Mouse (Mus musculus) limb, embryonic 14.5 days (tissue): ENCODE data around the gene Ptprr. TPM values are rescaled to one million over a fixed set of nuclear protein-coding genes. Genes with fewer than 3 reads are reported as not detected.

Experiments
- ATAC-seq: fragments of 200-750 bp; cut with Nextera tagmentation; 2 replicates; pipeline ENCODE4 v1.8.0; 2017; ENCODE audit warnings: low read depth, moderate number of reproducible peaks, moderate TSS enrichment; ENCODE audit not compliant: low FRiP score
- DNase-seq: peaks from one replicate; pipeline ENCODE4 v3.0.0-alpha.2; 2015; ENCODE audit warnings: low spot score
- H3K27ac ChIP-seq: fragments of 300-500 bp; sonication (generic); replicated peaks from 2 replicates; pipeline ENCODE4 v1.5.1; 2014; ENCODE audit warnings: low read depth, mild to moderate bottlenecking, low read length, moderate library complexity, mixed read lengths
- H3K27me3 ChIP-seq: fragments of 300-500 bp; sonication (generic); 2 replicates; pipeline ENCODE4 v1.6.1; 2014; ENCODE audit warnings: low read length, mixed read lengths; ENCODE audit not compliant: control insufficient read depth, insufficient read depth
- H3K36me3 ChIP-seq: fragments of 300-500 bp; sonication (generic); 2 replicates; pipeline ENCODE4 v1.6.1; 2014; ENCODE audit warnings: mild to moderate bottlenecking, low read length, moderate library complexity, mixed read lengths; ENCODE audit not compliant: control insufficient read depth, insufficient read depth
- H3K4me1 ChIP-seq: fragments of 300-500 bp; sonication (generic); 2 replicates; pipeline ENCODE4 v1.6.1; 2014; ENCODE audit warnings: antibody characterized with exemption, low read length, mixed read lengths; ENCODE audit not compliant: control insufficient read depth, insufficient read depth
- H3K4me2 ChIP-seq: fragments of 300-500 bp; sonication (generic); replicated peaks from 2 replicates; pipeline ENCODE4 v1.6.1; 2014; ENCODE audit warnings: low read depth, mild to moderate bottlenecking, low read length, moderate library complexity; ENCODE audit not compliant: severe bottlenecking
- H3K4me3 ChIP-seq: fragments of 300-500 bp; sonication (generic); replicated peaks from 2 replicates; pipeline ENCODE4 v1.5.1; 2014; ENCODE audit warnings: low read length
- H3K9ac ChIP-seq: fragments of 300-500 bp; sonication (generic); 2 replicates; pipeline ENCODE4 v1.6.1; 2014; ENCODE audit warnings: mild to moderate bottlenecking, low read depth, low read length, moderate library complexity; ENCODE audit not compliant: severe bottlenecking
- H3K9me3 ChIP-seq: fragments of 300-500 bp; sonication (generic); 2 replicates; pipeline ENCODE4 v1.6.1; 2016; ENCODE audit warnings: low read length; ENCODE audit not compliant: control insufficient read depth
- POLR2A ChIP-seq: fragments of 200-500 bp; IDR thresholded peaks from 2 replicates; pipeline ENCODE4 v1.8.0; 2012; ENCODE audit warnings: inconsistent platforms, mild to moderate bottlenecking, moderate library complexity, borderline replicate concordance; ENCODE audit not compliant: insufficient read depth, insufficient read length; ENCODE audit errors: extremely low read depth
- WGBS: fragments of 180-500 bp; shearing (Covaris S2); extraction: QIAGEN DNeasy Blood & Tissue Kit; methylation state at CpG from one replicate; pipeline ENCODE4 v1.1.7; 2014; 5-methylcytosine and 5-hydroxymethylcytosine counted together
- polyA plus RNA-seq, 2 experiments: library from polyadenylated mRNA; depleted of rRNA in 1 of 2; stranded (reverse) in 1 of 2; unstranded in 1 of 2; fragments of >200 nt; fragmentation: Nextera tagmentation in 1 of 2; extraction: Ambion mirVana in 1 of 2; gene quantifications; 2 replicates each; pipeline versions ENCODE4 v1.2.1 to v1.2.3; 2012 to 2014

Gene Ptprr
- polyA plus RNA-seq, 2 experiments, result 0.16 to 0.41 TPM

GRCm38 (mm10) chr10:116261559-116261958 is 243.5 kb downstream of the Ptprr start:
- Histone ChIP-seq H3K4me2 (no peak overlapping the region), H3K4me3 (no peak overlapping the region), H3K9ac (no peak overlapping the region), H3K27me3 (no peaks in the 10 kb centered on the region), H3K27ac (peak overlapping the region; percentile 65; the same call in 1 of the 2 replicates), H3K36me3 (no peaks in the 10 kb centered on the region), H3K4me1 (peaks cover 12% of the 10 kb centered on the region; the same call in 1 of the 2 replicates), H3K9me3 (no peaks in the 10 kb centered on the region)
- no peak for TF ChIP-seq POLR2A
- DNase-seq, result no peak
- 68% methylated on average over 5 of the region's 5 CpGs for WGBS
- 0 out of 2 replicates have a peak, but pooled peaks have one; percentile 12 for ATAC-seq

- H3K4me3 ChIP-seq, result no peak overlapping the region
- WGBS, result 76% methylated on average over 11 of the region's 11 CpGs
- DNase-seq, result no peak
These were observed 246.5 kb downstream of the Ptprr start for GRCm38 (mm10) chr10:116264521-116264920.

GRCm38 (mm10) chr10:116266561-116267433 is 248.8 kb downstream of the Ptprr start:
- Histone ChIP-seq H3K36me3 (no peaks in the 10 kb centered on the region), H3K9ac (no peak overlapping the region), H3K27ac (no peak overlapping the region), H3K4me2 (no peak overlapping the region), H3K4me1 (peaks cover 1% of the 10 kb centered on the region; the same call in 1 of the 2 replicates), H3K4me3 (no peak overlapping the region), H3K27me3 (no peaks in the 10 kb centered on the region), H3K9me3 (no peaks in the 10 kb centered on the region)
- 76% methylated on average over 15 of the region's 15 CpGs for WGBS
- ATAC-seq, result no peak
- TF ChIP-seq POLR2A, result no peak
- no peak for DNase-seq

More at GRCm38 (mm10) chr10:116264521-116264920, 246.5 kb downstream of the Ptprr start:
- no peak overlapping the region for H3K27ac ChIP-seq
- H3K36me3 ChIP-seq, result no peaks in the 10 kb centered on the region
- no peak for TF ChIP-seq POLR2A
- H3K9ac ChIP-seq, result no peak overlapping the region
- no peak overlapping the region for H3K4me2 ChIP-seq
- no peak for ATAC-seq
- no peaks in the 10 kb centered on the region for H3K9me3 ChIP-seq
- H3K4me1 ChIP-seq, result peaks cover 12% of the 10 kb centered on the region; the same call in 1 of the 2 replicates
- no peaks in the 10 kb centered on the region for H3K27me3 ChIP-seq

GRCm38 (mm10) chr10:116267434-116267822 is 249.4 kb downstream of the Ptprr start:
- Histone ChIP-seq H3K9ac (no peak overlapping the region), H3K27ac (no peak overlapping the region), H3K9me3 (no peaks in the 10 kb centered on the region), H3K4me1 (no peaks in the 10 kb centered on the region), H3K27me3 (no peaks in the 10 kb centered on the region), H3K36me3 (no peaks in the 10 kb centered on the region), H3K4me3 (no peak overlapping the region), H3K4me2 (no peak overlapping the region)
- ATAC-seq (no peak), DNase-seq (no peak)
- no peak for TF ChIP-seq POLR2A
- WGBS, result 78% methylated on average over 4 of the region's 4 CpGs

GRCm38 (mm10) chr10:116268343-116268742 is 250.3 kb downstream of the Ptprr start:
- Histone ChIP-seq H3K9ac (no peak overlapping the region), H3K9me3 (no peaks in the 10 kb centered on the region), H3K4me3 (no peak overlapping the region), H3K4me2 (no peak overlapping the region), H3K27ac (no peak overlapping the region), H3K27me3 (no peaks in the 10 kb centered on the region), H3K36me3 (no peaks in the 10 kb centered on the region), H3K4me1 (no peaks in the 10 kb centered on the region)
- no peak for TF ChIP-seq POLR2A
- WGBS, result 71% methylated on average over 4 of the region's 4 CpGs
- no peak for ATAC-seq
- no peak for DNase-seq
